Mouse (Mus musculus): ENCODE measurements around the gene Plagl1. TPM values are rescaled to one million over a fixed set of nuclear protein-coding genes. Genes with fewer than 3 reads are reported as not detected.
"Not testable (repeated sequence)": the region's sequence is repeated elsewhere in the genome, so short reads cannot be mapped to it uniquely, and the experiment has no call there.

Plagl1 gene
- 1.1 and 1.4 TPM in 2 replicates for polyA plus RNA-seq (2012; rRNA removed)

GRCm38 (mm10) chr10:13060021-13060668 is at the start of gene Plagl1:
Gene Plagl1 (plus strand): TSS chr10:13060504.
- no peaks in the 10 kb centered on the region for H3K4me1 ChIP-seq (ENCODE audit: control insufficient read depth, insufficient read depth, insufficient read length)
- H3K36me3 ChIP-seq (ENCODE audit: control insufficient read depth, insufficient read depth, low read length) = no peaks in the 10 kb centered on the region
- H3K4me3 ChIP-seq (ENCODE audit: extremely low read depth, insufficient read depth, insufficient read length) = no peak within 1 kb of the TSS
- H3K27ac ChIP-seq (ENCODE audit: insufficient read depth, low read length) = no peak within 1 kb of the TSS
- no peaks in the 10 kb centered on the region for H3K27me3 ChIP-seq (ENCODE audit: control insufficient read depth, insufficient read depth, low read length)
- WGBS = 81% methylated on average over 11 of the region's 11 CpGs
- no peak for DNase-seq (ENCODE audit: low read depth in 1 of 2, low spot score in 2 of 2)
- TF ChIP-seq CTCF (IDR thresholded peaks at IDR 0.05; ENCODE audit: extremely low read depth, insufficient read depth, insufficient read length, insufficient replicate concordance) (no peak), POLR2A (IDR thresholded peaks at IDR 0.05; ENCODE audit: low read depth, low read length) (no peak)

- TF ChIP-seq POLR2A (IDR thresholded peaks at IDR 0.05; ENCODE audit: low read depth, low read length) (no peak), CTCF (IDR thresholded peaks at IDR 0.05; ENCODE audit: extremely low read depth, insufficient read depth, insufficient read length, insufficient replicate concordance) (no peak)
- Histone ChIP-seq H3K4me1 (ENCODE audit: control insufficient read depth, insufficient read depth, insufficient read length) (no peaks in the 10 kb centered on the region), H3K27ac (ENCODE audit: insufficient read depth, low read length) (no peak overlapping the region), H3K4me3 (ENCODE audit: extremely low read depth, insufficient read depth, insufficient read length) (no peak overlapping the region), H3K27me3 (ENCODE audit: control insufficient read depth, insufficient read depth, low read length) (no peaks in the 10 kb centered on the region), H3K36me3 (ENCODE audit: control insufficient read depth, insufficient read depth, low read length) (no peaks in the 10 kb centered on the region)
- DNase-seq (ENCODE audit: low read depth in 1 of 2, low spot score in 2 of 2) = no peak
- 85% methylated on average over 7 of the region's 7 CpGs for WGBS
Observed at GRCm38 (mm10) chr10:13014026-13014425, 46.3 kb upstream of the Plagl1 start.

DNA sequence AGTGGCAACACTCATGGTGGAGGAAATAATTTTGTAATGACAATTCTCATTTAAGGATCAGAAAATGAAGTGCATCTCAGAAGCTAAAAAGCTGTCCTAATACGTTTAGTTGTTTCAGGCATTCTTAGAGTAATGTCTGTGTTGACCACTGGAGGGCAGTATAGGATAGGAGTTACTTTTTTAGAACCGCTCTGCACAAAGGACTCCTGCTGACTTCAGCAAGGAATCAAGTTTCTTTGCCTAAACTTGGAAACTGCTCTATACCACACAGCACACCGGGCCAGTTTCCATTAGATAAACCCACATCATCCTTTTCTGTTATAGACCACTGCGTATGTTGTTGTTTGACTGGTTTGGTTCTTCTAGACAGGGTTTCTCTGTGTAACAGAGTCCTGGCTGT is 43.7 kb upstream of the Plagl1 start:
- 22% methylated on average over 4 of the region's 4 CpGs for WGBS
- DNase-seq (ENCODE audit: low read depth in 1 of 2, low spot score in 2 of 2) = peak; percentile 21 to 36
- no peak overlapping the region for H3K4me3 ChIP-seq (ENCODE audit: extremely low read depth, insufficient read depth, insufficient read length)
- H3K27me3 ChIP-seq (ENCODE audit: control insufficient read depth, insufficient read depth, low read length) = no peaks in the 10 kb centered on the region
- TF ChIP-seq CTCF (IDR thresholded peaks at IDR 0.05; ENCODE audit: extremely low read depth, insufficient read depth, insufficient read length, insufficient replicate concordance) (peak; percentile 19; the same call in 1 of the 2 replicates), POLR2A (IDR thresholded peaks at IDR 0.05; ENCODE audit: low read depth, low read length) (no peak)
- no peak overlapping the region for H3K27ac ChIP-seq (ENCODE audit: insufficient read depth, low read length)
- H3K36me3 ChIP-seq (ENCODE audit: control insufficient read depth, insufficient read depth, low read length) = no peaks in the 10 kb centered on the region
- no peaks in the 10 kb centered on the region for H3K4me1 ChIP-seq (ENCODE audit: control insufficient read depth, insufficient read depth, insufficient read length)

DNA sequence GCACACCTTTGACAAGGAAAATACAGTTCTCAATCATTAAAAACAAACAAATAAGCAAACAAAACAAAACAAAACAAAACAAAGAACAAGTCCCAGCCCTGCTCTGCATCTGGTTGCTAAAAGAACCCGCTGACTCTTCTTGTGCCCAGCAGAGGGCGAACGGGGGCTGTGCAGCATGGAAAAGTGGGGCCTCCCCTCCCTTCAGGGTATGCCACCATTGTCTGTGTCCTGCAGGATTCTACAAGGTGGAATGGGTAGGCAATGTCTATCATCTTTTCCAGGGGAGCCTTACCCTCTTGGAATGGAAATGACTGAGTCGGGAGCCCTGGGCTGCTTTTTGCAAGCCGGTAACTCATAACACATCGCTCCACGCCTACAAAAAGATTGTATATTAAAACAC is 41.8 kb upstream of the Plagl1 start:
- Histone ChIP-seq H3K4me3 (ENCODE audit: extremely low read depth, insufficient read depth, insufficient read length) (no peak overlapping the region), H3K4me1 (ENCODE audit: control insufficient read depth, insufficient read depth, insufficient read length) (no peaks in the 10 kb centered on the region), H3K27me3 (ENCODE audit: control insufficient read depth, insufficient read depth, low read length) (no peaks in the 10 kb centered on the region), H3K36me3 (ENCODE audit: control insufficient read depth, insufficient read depth, low read length) (no peaks in the 10 kb centered on the region), H3K27ac (ENCODE audit: insufficient read depth, low read length) (no peak overlapping the region)
- peak; percentile 61; the same call in 1 of the 2 replicates for TF ChIP-seq CTCF (IDR thresholded peaks at IDR 0.05; ENCODE audit: extremely low read depth, insufficient read depth, insufficient read length, insufficient replicate concordance)
- TF ChIP-seq POLR2A (IDR thresholded peaks at IDR 0.05; ENCODE audit: low read depth, low read length) = no peak
- 65% methylated on average over 7 of the region's 7 CpGs for WGBS
- DNase-seq (ENCODE audit: low read depth in 1 of 2, low spot score in 2 of 2) = no peak

- Histone ChIP-seq H3K27ac (ENCODE audit: insufficient read depth, low read length) (no peak overlapping the region), H3K36me3 (ENCODE audit: control insufficient read depth, insufficient read depth, low read length) (no peaks in the 10 kb centered on the region), H3K4me1 (ENCODE audit: control insufficient read depth, insufficient read depth, insufficient read length) (no peaks in the 10 kb centered on the region), H3K4me3 (ENCODE audit: extremely low read depth, insufficient read depth, insufficient read length) (no peak overlapping the region), H3K27me3 (ENCODE audit: control insufficient read depth, insufficient read depth, low read length) (no peaks in the 10 kb centered on the region)
- TF ChIP-seq CTCF (IDR thresholded peaks at IDR 0.05; ENCODE audit: extremely low read depth, insufficient read depth, insufficient read length, insufficient replicate concordance) (no peak), POLR2A (IDR thresholded peaks at IDR 0.05; ENCODE audit: low read depth, low read length) (no peak)
- no peak for DNase-seq (ENCODE audit: low read depth in 1 of 2, low spot score in 2 of 2)
- 83% methylated on average over 5 of the region's 5 CpGs for WGBS
Observed at GRCm38 (mm10) chr10:13019026-13019425, 41.3 kb upstream of the Plagl1 start.

- 77% methylated on average over 4 of the region's 4 CpGs for WGBS
Observed at GRCm38 (mm10) chr10:13022103-13022502, 38.2 kb upstream of the Plagl1 start.

GRCm38 (mm10) chr10:13023985-13024384 is 36.3 kb upstream of the Plagl1 start:
- not testable (repeated sequence) for H3K4me3 ChIP-seq (ENCODE audit: extremely low read depth, insufficient read depth, insufficient read length); H3K36me3 ChIP-seq (ENCODE audit: control insufficient read depth, insufficient read depth, low read length); DNase-seq (ENCODE audit: low read depth in 1 of 2, low spot score in 2 of 2); H3K27me3 ChIP-seq (ENCODE audit: control insufficient read depth, insufficient read depth, low read length); H3K27ac ChIP-seq (ENCODE audit: insufficient read depth, low read length); H3K4me1 ChIP-seq (ENCODE audit: control insufficient read depth, insufficient read depth, insufficient read length)
- WGBS = 26% methylated on average over 3 of the region's 3 CpGs

More at GRCm38 (mm10) chr10:13022103-13022502, 38.2 kb upstream of the Plagl1 start:
- H3K27ac ChIP-seq (ENCODE audit: insufficient read depth, low read length) = no peak overlapping the region
- TF ChIP-seq POLR2A (IDR thresholded peaks at IDR 0.05; ENCODE audit: low read depth, low read length) = no peak
- no peak for TF ChIP-seq CTCF (IDR thresholded peaks at IDR 0.05; ENCODE audit: extremely low read depth, insufficient read depth, insufficient read length, insufficient replicate concordance)
- H3K4me1 ChIP-seq (ENCODE audit: control insufficient read depth, insufficient read depth, insufficient read length) = no peaks in the 10 kb centered on the region
- H3K27me3 ChIP-seq (ENCODE audit: control insufficient read depth, insufficient read depth, low read length) = no peaks in the 10 kb centered on the region
- H3K36me3 ChIP-seq (ENCODE audit: control insufficient read depth, insufficient read depth, low read length) = no peaks in the 10 kb centered on the region
- no peak for DNase-seq (ENCODE audit: low read depth in 1 of 2, low spot score in 2 of 2)
- H3K4me3 ChIP-seq (ENCODE audit: extremely low read depth, insufficient read depth, insufficient read length) = no peak overlapping the region

Data from spleen, adult 2 months (tissue).